Mouse (Mus musculus) monocyte, adult 5-6 weeks (primary cell): ENCODE results near the gene Cdc26. TPM values are rescaled to one million over a fixed set of nuclear protein-coding genes. Genes with fewer than 3 reads are reported as not detected.
A peak's percentile ranks its signal among the peaks of the same experiment; 100 is the strongest.

ENCODE experiments used
- ATAC-seq: fragments of 153-309, 156-312 bp; replicated peaks from 2 replicates; pipeline ENCODE4 v1.8.0; 2017; ENCODE audit warnings: mild to moderate bottlenecking; ENCODE audit not compliant: low TSS enrichment, insufficient number of reproducible peaks, severe bottlenecking, poor library complexity, low FRiP score
- total RNA-seq: library from RNA; stranded (forward); fragments of 200-1000, 200-491, 200-594 nt; gene quantifications from 3 replicates; pipeline ENCODE4 v1.2.3, GENCODE M21; 2017

Gene Cdc26
- total RNA-seq, 1 experiment from 2014 or later, result 49.4 TPM

GRCm38 (mm10) chr4:62369091-62369490 is 39.4 kb downstream of the Cdc26 start:
- no peak for ATAC-seq

GRCm38 (mm10) chr4:62367586-62367985 is 40.9 kb downstream of the Cdc26 start:
- ATAC-seq, result peak; percentile 82

- no peak for ATAC-seq
Measured at GRCm38 (mm10) chr4:62366291-62366690, 42.2 kb downstream of the Cdc26 start.

GRCm38 (mm10) chr4:62364299-62364698 is 44.1 kb downstream of the Cdc26 start:
- no peak for ATAC-seq

- no peak for ATAC-seq
Measured at GRCm38 (mm10) chr4:62362437-62362836, 46.0 kb downstream of the Cdc26 start.

- ATAC-seq, result no peak
Measured at GRCm38 (mm10) chr4:62361997-62362396, 46.4 kb downstream of the Cdc26 start.

- no peak for ATAC-seq
Measured at GRCm38 (mm10) chr4:62361571-62361970, 46.9 kb downstream of the Cdc26 start.

- ATAC-seq, result no peak
Measured at GRCm38 (mm10) chr4:62360805-62361455, 47.5 kb downstream of the Cdc26 start.

- peak; percentile 99 for ATAC-seq
Measured at GRCm38 (mm10) chr4:62360088-62360804, 48.2 kb downstream of the Cdc26 start, which contains the start of the genes Fkbp15 and Slc31a1. Gene Fkbp15 (minus strand): TSS chr4:62360548. Gene Slc31a1 (plus strand): TSS chr4:62360727.

- no peak for ATAC-seq
Measured at GRCm38 (mm10) chr4:62359256-62359775, 49.1 kb downstream of the Cdc26 start.

- 0 out of 2 replicates have a peak, but pooled peaks have one; percentile 16 for ATAC-seq
Measured at GRCm38 (mm10) chr4:62357631-62358148, 50.8 kb downstream of the Cdc26 start.

- no peak for ATAC-seq
Measured at GRCm38 (mm10) chr4:62349371-62349770, 59.1 kb downstream of the Cdc26 start.

- ATAC-seq, result no peak
Measured at GRCm38 (mm10) chr4:62348329-62348705, 60.1 kb downstream of the Cdc26 start.

- no peak for ATAC-seq
Measured at GRCm38 (mm10) chr4:62347605-62348328, 60.7 kb downstream of the Cdc26 start.

- ATAC-seq, result no peak
Measured at GRCm38 (mm10) chr4:62345827-62346226, 62.6 kb downstream of the Cdc26 start.

GRCm38 (mm10) chr4:62344000-62344399 is 64.4 kb downstream of the Cdc26 start:
- 0 out of 2 replicates have a peak, but pooled peaks have one; percentile 43 for ATAC-seq

GRCm38 (mm10) chr4:62338536-62338935 is 69.9 kb downstream of the Cdc26 start:
- ATAC-seq, result no peak
